Mouse (Mus musculus): ENCODE measurements around the gene Tsx.

- TF ChIP-seq CTCF (IDR thresholded peaks at IDR 0.05; ENCODE audit: low read depth, low read length) (no peak), POLR2A (IDR thresholded peaks at IDR 0.05; ENCODE audit: borderline replicate concordance, low read depth, low read length) (no peak)
Observed at GRCm38 (mm10) chrX:103443755-103444154, 29.5 kb downstream of the Tsx start.

All from bone marrow macrophage, adult 2 months (primary cell).